Mouse (Mus musculus): ENCODE results near the gene Klhdc8a. TPM values are rescaled to one million over a fixed set of nuclear protein-coding genes. Genes with fewer than 3 reads are reported as not detected.
A peak's percentile ranks its signal among the peaks of the same experiment; 100 is the strongest.

Gene Klhdc8a
- polyA plus RNA-seq, 1 experiment from 2014 or later: 0.05 TPM

GRCm38 (mm10) chr1:132335378-132335965 is 37.0 kb downstream of the Klhdc8a start:
- H3K4me3 ChIP-seq (ENCODE audit: low read depth, low read length): no peak overlapping the region
- H3K27me3 ChIP-seq (replicated peaks; ENCODE audit: control insufficient read depth, insufficient read depth, low read length): no peaks in the 10 kb centered on the region
- DNase-seq (ENCODE audit: low spot score): no peak
- 67% methylated on average over 12 of the region's 12 CpGs for WGBS
- H3K27ac ChIP-seq (ENCODE audit: low read depth, low read length): peak overlapping the region; percentile 33; the same call in 1 of the 2 replicates
- no peaks in the 10 kb centered on the region for H3K9me3 ChIP-seq (ENCODE audit: control insufficient read depth, low read length)
- H3K9ac ChIP-seq (ENCODE audit: low read depth, low read length): no peak overlapping the region
- peaks cover 32% of the 10 kb centered on the region for H3K4me1 ChIP-seq (replicated peaks; ENCODE audit: control insufficient read depth, insufficient read depth, low read length)
- no peak overlapping the region for H3K4me2 ChIP-seq
- no peaks in the 10 kb centered on the region for H3K36me3 ChIP-seq (ENCODE audit: control insufficient read depth, insufficient read depth, low read length)
- ATAC-seq (replicated peaks; ENCODE audit: low FRiP score): no peak

GRCm38 (mm10) chr1:132336921-132337320 is 38.5 kb downstream of the Klhdc8a start:
- Histone ChIP-seq H3K9ac (ENCODE audit: low read depth, low read length) (no peak overlapping the region), H3K4me1 (replicated peaks; ENCODE audit: control insufficient read depth, insufficient read depth, low read length) (peaks cover 36% of the 10 kb centered on the region), H3K4me2 (no peak overlapping the region), H3K27ac (ENCODE audit: low read depth, low read length) (no peak overlapping the region), H3K36me3 (ENCODE audit: control insufficient read depth, insufficient read depth, low read length) (no peaks in the 10 kb centered on the region), H3K27me3 (replicated peaks; ENCODE audit: control insufficient read depth, insufficient read depth, low read length) (no peaks in the 10 kb centered on the region), H3K4me3 (ENCODE audit: low read depth, low read length) (no peak overlapping the region), H3K9me3 (ENCODE audit: control insufficient read depth, low read length) (no peaks in the 10 kb centered on the region)
- ATAC-seq (replicated peaks; ENCODE audit: low FRiP score) (no peak), DNase-seq (ENCODE audit: low spot score) (no peak)
- WGBS: 52% methylated on average over 6 of the region's 6 CpGs

GRCm38 (mm10) chr1:132338027-132338660 is 39.7 kb downstream of the Klhdc8a start:
- Histone ChIP-seq H3K36me3 (ENCODE audit: control insufficient read depth, insufficient read depth, low read length) (no peaks in the 10 kb centered on the region), H3K9me3 (ENCODE audit: control insufficient read depth, low read length) (no peaks in the 10 kb centered on the region), H3K27ac (ENCODE audit: low read depth, low read length) (peak overlapping the region; percentile 16; the same call in 1 of the 2 replicates), H3K4me1 (replicated peaks; ENCODE audit: control insufficient read depth, insufficient read depth, low read length) (peaks cover 42% of the 10 kb centered on the region), H3K4me2 (no peak overlapping the region; the same call in 1 of the 2 replicates), H3K9ac (ENCODE audit: low read depth, low read length) (no peak overlapping the region), H3K27me3 (replicated peaks; ENCODE audit: control insufficient read depth, insufficient read depth, low read length) (no peaks in the 10 kb centered on the region), H3K4me3 (ENCODE audit: low read depth, low read length) (no peak overlapping the region)
- ATAC-seq (replicated peaks; ENCODE audit: low FRiP score) (no peak), DNase-seq (ENCODE audit: low spot score) (no peak)
- 28% methylated on average over 8 of the region's 8 CpGs for WGBS

- DNase-seq (ENCODE audit: low spot score): no peak
- no peak overlapping the region for H3K4me3 ChIP-seq (ENCODE audit: low read depth, low read length)
- H3K4me1 ChIP-seq (replicated peaks; ENCODE audit: control insufficient read depth, insufficient read depth, low read length): peaks cover 15% of the 10 kb centered on the region; the same call in 1 of the 2 replicates
- H3K27me3 ChIP-seq (replicated peaks; ENCODE audit: control insufficient read depth, insufficient read depth, low read length): no peaks in the 10 kb centered on the region
- H3K27ac ChIP-seq (ENCODE audit: low read depth, low read length): no peak overlapping the region
- no peak overlapping the region for H3K9ac ChIP-seq (ENCODE audit: low read depth, low read length)
- no peaks in the 10 kb centered on the region for H3K9me3 ChIP-seq (ENCODE audit: control insufficient read depth, low read length)
- WGBS: 19% methylated on average over 5 of the region's 5 CpGs
- H3K36me3 ChIP-seq (ENCODE audit: control insufficient read depth, insufficient read depth, low read length): no peaks in the 10 kb centered on the region
- ATAC-seq (replicated peaks; ENCODE audit: low FRiP score): peak; percentile 44; the same call in 1 of the 2 replicates
- peak overlapping the region; percentile 20; the same call in 1 of the 2 replicates for H3K4me2 ChIP-seq
These were observed 43.5 kb downstream of the Klhdc8a start for GRCm38 (mm10) chr1:132341731-132342501.

DNA sequence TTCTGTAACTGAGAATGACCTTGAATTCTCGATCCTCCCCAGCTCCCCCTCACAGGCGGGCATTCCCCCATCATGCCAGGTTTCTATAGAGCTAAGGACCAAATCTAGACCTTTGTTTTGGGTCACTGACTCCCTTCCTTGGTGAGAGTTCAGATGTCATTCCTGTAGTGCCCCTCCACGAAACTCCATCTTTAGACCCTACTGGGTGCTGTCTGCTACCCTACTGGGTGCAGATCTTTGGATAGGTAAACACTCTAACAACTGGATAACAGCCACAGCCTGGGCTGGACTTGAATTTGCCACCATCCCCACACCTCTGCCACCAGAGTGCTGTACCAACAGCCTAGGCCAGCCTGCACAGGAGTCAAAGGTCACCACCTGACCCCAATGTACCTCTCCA is 44.1 kb downstream of the Klhdc8a start:
- Histone ChIP-seq H3K36me3 (ENCODE audit: control insufficient read depth, insufficient read depth, low read length) (no peaks in the 10 kb centered on the region), H3K4me1 (replicated peaks; ENCODE audit: control insufficient read depth, insufficient read depth, low read length) (peaks cover 13% of the 10 kb centered on the region; the same call in 1 of the 2 replicates), H3K9me3 (ENCODE audit: control insufficient read depth, low read length) (no peaks in the 10 kb centered on the region), H3K4me2 (no peak overlapping the region), H3K27ac (ENCODE audit: low read depth, low read length) (no peak overlapping the region), H3K27me3 (replicated peaks; ENCODE audit: control insufficient read depth, insufficient read depth, low read length) (no peaks in the 10 kb centered on the region), H3K9ac (ENCODE audit: low read depth, low read length) (no peak overlapping the region), H3K4me3 (ENCODE audit: low read depth, low read length) (no peak overlapping the region)
- no peak for ATAC-seq (replicated peaks; ENCODE audit: low FRiP score)
- 57% methylated on average over 3 of the region's 3 CpGs for WGBS
- DNase-seq (ENCODE audit: low spot score): no peak

GRCm38 (mm10) chr1:132343191-132343590 is 44.8 kb downstream of the Klhdc8a start:
- Histone ChIP-seq H3K4me3 (ENCODE audit: low read depth, low read length) (no peak overlapping the region), H3K27ac (ENCODE audit: low read depth, low read length) (no peak overlapping the region), H3K27me3 (replicated peaks; ENCODE audit: control insufficient read depth, insufficient read depth, low read length) (no peaks in the 10 kb centered on the region), H3K36me3 (ENCODE audit: control insufficient read depth, insufficient read depth, low read length) (no peaks in the 10 kb centered on the region), H3K4me1 (replicated peaks; ENCODE audit: control insufficient read depth, insufficient read depth, low read length) (peaks cover 11% of the 10 kb centered on the region; the same call in 1 of the 2 replicates), H3K9ac (ENCODE audit: low read depth, low read length) (no peak overlapping the region), H3K4me2 (no peak overlapping the region), H3K9me3 (ENCODE audit: control insufficient read depth, low read length) (no peaks in the 10 kb centered on the region)
- no peak for DNase-seq (ENCODE audit: low spot score)
- no peak for ATAC-seq (replicated peaks; ENCODE audit: low FRiP score)
- 79% methylated on average over 2 of the region's 2 CpGs for WGBS

DNA sequence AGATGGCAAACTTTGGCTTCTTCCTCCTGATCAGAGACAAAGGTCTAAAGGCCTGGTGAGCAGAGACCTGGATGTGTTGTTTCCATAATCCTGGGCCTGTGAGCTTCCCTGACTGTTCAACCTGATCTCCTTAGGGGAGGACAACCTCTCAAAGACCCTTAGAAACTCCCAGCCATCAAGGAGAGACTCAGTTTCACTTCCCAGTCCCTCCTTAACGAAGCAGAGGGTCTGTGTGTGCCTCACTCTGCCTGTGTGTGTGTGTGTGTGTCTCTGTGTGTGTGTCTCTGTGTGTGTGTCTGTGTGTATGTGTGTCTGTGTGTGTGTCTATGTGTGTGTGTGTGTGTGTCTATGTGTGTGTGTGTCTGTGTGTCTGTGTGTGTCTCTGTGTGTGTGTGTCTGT is 45.2 kb downstream of the Klhdc8a start:
- Histone ChIP-seq H3K36me3 (ENCODE audit: control insufficient read depth, insufficient read depth, low read length) (no peaks in the 10 kb centered on the region), H3K27ac (ENCODE audit: low read depth, low read length) (no peak overlapping the region), H3K4me3 (ENCODE audit: low read depth, low read length) (no peak overlapping the region), H3K9ac (ENCODE audit: low read depth, low read length) (no peak overlapping the region), H3K4me1 (replicated peaks; ENCODE audit: control insufficient read depth, insufficient read depth, low read length) (peaks cover 11% of the 10 kb centered on the region; the same call in 1 of the 2 replicates), H3K4me2 (no peak overlapping the region), H3K27me3 (replicated peaks; ENCODE audit: control insufficient read depth, insufficient read depth, low read length) (no peaks in the 10 kb centered on the region), H3K9me3 (ENCODE audit: control insufficient read depth, low read length) (no peaks in the 10 kb centered on the region)
- 81% methylated on average over 1 of the region's 1 CpGs for WGBS
- no peak for DNase-seq (ENCODE audit: low spot score)
- ATAC-seq (replicated peaks; ENCODE audit: low FRiP score): no peak

- no peaks in the 10 kb centered on the region for H3K27me3 ChIP-seq (replicated peaks; ENCODE audit: control insufficient read depth, insufficient read depth, low read length)
- no peak for ATAC-seq (replicated peaks; ENCODE audit: low FRiP score)
- H3K9me3 ChIP-seq (ENCODE audit: control insufficient read depth, low read length): no peaks in the 10 kb centered on the region
- H3K4me2 ChIP-seq: no peak overlapping the region
- no peak for DNase-seq (ENCODE audit: low spot score)
- no peak overlapping the region for H3K4me3 ChIP-seq (ENCODE audit: low read depth, low read length)
- H3K27ac ChIP-seq (ENCODE audit: low read depth, low read length): no peak overlapping the region
- H3K36me3 ChIP-seq (ENCODE audit: control insufficient read depth, insufficient read depth, low read length): no peaks in the 10 kb centered on the region
- H3K9ac ChIP-seq (ENCODE audit: low read depth, low read length): no peak overlapping the region
- WGBS: 79% methylated on average over 4 of the region's 4 CpGs
- H3K4me1 ChIP-seq (replicated peaks; ENCODE audit: control insufficient read depth, insufficient read depth, low read length): peaks cover 11% of the 10 kb centered on the region; the same call in 1 of the 2 replicates
These were observed 47.1 kb downstream of the Klhdc8a start for GRCm38 (mm10) chr1:132345514-132345913.
